Mouse (Mus musculus) embryonic fibroblast, embryonic 13.5 days (primary cell): ENCODE results near the gene Cacna1a. TPM values are rescaled to one million over a fixed set of nuclear protein-coding genes. Genes with fewer than 3 reads are reported as not detected.

Experiments
- H3K27ac ChIP-seq: 2 replicates; pipeline ENCODE4 v1.5.1; 2012; ENCODE audit warnings: low read length, control low read depth, inconsistent platforms; ENCODE audit not compliant: insufficient read depth
- H3K4me1 ChIP-seq: 2 replicates; pipeline ENCODE4 v1.6.1; 2011; ENCODE audit warnings: low read length; ENCODE audit not compliant: control insufficient read depth, insufficient read depth
- H3K4me3 ChIP-seq: 2 replicates; pipeline ENCODE4 v1.5.1; 2011; ENCODE audit warnings: mild to moderate bottlenecking, control low read depth, low read length; ENCODE audit not compliant: insufficient read depth
- CTCF ChIP-seq: IDR thresholded peaks from 2 replicates; pipeline ENCODE4 v1.5.1; 2011; ENCODE audit warnings: mild to moderate bottlenecking, control low read depth, low read length, moderate library complexity, borderline replicate concordance; ENCODE audit not compliant: insufficient read depth
- POLR2A ChIP-seq: IDR thresholded peaks from 2 replicates; pipeline ENCODE4 v1.6.1; 2011; ENCODE audit warnings: low read depth, mild to moderate bottlenecking, control low read depth, low read length, moderate library complexity
- polyA plus RNA-seq: library from polyadenylated mRNA; stranded (reverse); fragments of >200 nt; gene quantifications from 2 replicates; pipeline ENCODE4 v1.2.4, GENCODE M21; 2011; ENCODE audit warnings: low read depth; ENCODE audit not compliant: missing spikeins, insufficient read length

Gene Cacna1a
- polyA plus RNA-seq, 1 experiment: 7.2 TPM

GRCm38 (mm10) chr8:84639162-84640009, 251.1 kb downstream of the Cacna1a start:
- peak; percentile 44 for TF ChIP-seq POLR2A
- peak; percentile 27; the same call in 1 of the 2 replicates for TF ChIP-seq CTCF
- peaks cover 20% of the 10 kb centered on the region for H3K4me1 ChIP-seq
- 0 out of 2 replicates have a peak overlapping the region, but pooled peaks have one; percentile 34 for H3K27ac ChIP-seq
- H3K4me3 ChIP-seq: peak overlapping the region; percentile 56

GRCm38 (mm10) chr8:84640010-84640588, 251.9 kb downstream of the Cacna1a start:
- Histone ChIP-seq H3K4me3 (peak overlapping the region; percentile 55; the same call in 1 of the 2 replicates), H3K27ac (no peak overlapping the region), H3K4me1 (peaks cover 16% of the 10 kb centered on the region)
- no peak for TF ChIP-seq POLR2A
- TF ChIP-seq CTCF: no peak

- H3K27ac ChIP-seq: no peak overlapping the region
Measured at GRCm38 (mm10) chr8:84640617-84641294, 252.5 kb downstream of the Cacna1a start.

GRCm38 (mm10) chr8:84641578-84642361, 253.5 kb downstream of the Cacna1a start:
- Histone ChIP-seq H3K4me1 (0 out of 2 replicates have a peak, but pooled peaks cover 5% of the 10 kb centered on the region), H3K27ac (no peak overlapping the region), H3K4me3 (no peak overlapping the region)
- no peak for TF ChIP-seq CTCF
- no peak for TF ChIP-seq POLR2A

More at GRCm38 (mm10) chr8:84640617-84641294, 252.5 kb downstream of the Cacna1a start:
- H3K4me3 ChIP-seq: no peak overlapping the region
- H3K4me1 ChIP-seq: peaks cover 10% of the 10 kb centered on the region
- TF ChIP-seq POLR2A (no peak), CTCF (no peak)

- Histone ChIP-seq H3K27ac (no peak overlapping the region), H3K4me3 (no peak overlapping the region), H3K4me1 (0 out of 2 replicates have a peak, but pooled peaks cover 2% of the 10 kb centered on the region)
- TF ChIP-seq CTCF (no peak), POLR2A (no peak)
Measured at GRCm38 (mm10) chr8:84643019-84643418, 254.8 kb downstream of the Cacna1a start.

GRCm38 (mm10) chr8:84646800-84647199, 258.6 kb downstream of the Cacna1a start:
- Histone ChIP-seq H3K4me1 (no peaks in the 10 kb centered on the region), H3K27ac (no peak overlapping the region), H3K4me3 (no peak overlapping the region)
- TF ChIP-seq CTCF (no peak), POLR2A (no peak)

GRCm38 (mm10) chr8:84647461-84647901, 259.2 kb downstream of the Cacna1a start:
- TF ChIP-seq CTCF (no peak), POLR2A (no peak)
- H3K4me3 ChIP-seq: no peak overlapping the region
- H3K27ac ChIP-seq: no peak overlapping the region
- no peaks in the 10 kb centered on the region for H3K4me1 ChIP-seq

- TF ChIP-seq POLR2A: no peak
- no peak for TF ChIP-seq CTCF
- no peak overlapping the region for H3K27ac ChIP-seq
- no peaks in the 10 kb centered on the region for H3K4me1 ChIP-seq
- no peak overlapping the region for H3K4me3 ChIP-seq
Measured at GRCm38 (mm10) chr8:84650213-84650612, 262.0 kb downstream of the Cacna1a start.
